Mouse (Mus musculus): ENCODE measurements around the gene Atf6.

- no peak for TF ChIP-seq CTCF (IDR thresholded peaks at IDR 0.05; ENCODE audit: low read depth, low read length)
- TF ChIP-seq POLR2A (IDR thresholded peaks at IDR 0.05; ENCODE audit: borderline replicate concordance, low read depth, low read length), result no peak
Measured at GRCm38 (mm10) chr1:170834756-170835155, 32.8 kb downstream of the Atf6 start.
